ENCODE assay signal across 8 mouse cellular contexts in genomic region chr19:46356701-46357138, GRCm38 (mm10). TPM values are rescaled to one million over a fixed set of nuclear protein-coding genes. Genes with fewer than 3 reads are reported as not detected.
DNase-seq lines count a peak whose midpoint lies in the region; ATAC-seq and TF ChIP-seq lines count a peak whose summit lies in the region.

No protein-coding gene starts in this region.

- no peaks in the 10 kb centered on the region for H3K36me3 ChIP-seq in G1E (replicated peaks)
- no peaks in the 10 kb centered on the region for H3K36me3 ChIP-seq in forebrain, embryonic 16.5 days (ENCODE audit: control insufficient read depth, insufficient read depth)
- H3K36me3 ChIP-seq in lung, embryonic 14.5 days (ENCODE audit: insufficient read depth) = no peaks in the 10 kb centered on the region

- no peak for ATAC-seq in G1E (ENCODE audit: extremely low read depth, insufficient number of reproducible peaks, low FRiP score, poor library complexity, severe bottlenecking)
- peak; percentile 97 for ATAC-seq in forebrain, embryonic 16.5 days
- peak; percentile 84 for ATAC-seq in lung, embryonic 14.5 days (ENCODE audit: insufficient read depth)

- WGBS in forebrain, embryonic 16.5 days = 0% methylated on average over 29 of the region's 29 CpGs
- WGBS in lung, embryonic 14.5 days = under 1% methylated on average over 29 of the region's 29 CpGs
- under 1% methylated on average over 29 of the region's 29 CpGs for WGBS in olfactory bulb, adult 2 months

- peaks cover 17% of the 10 kb centered on the region for H3K4me1 ChIP-seq in G1E (ENCODE audit: insufficient read depth, low read depth, low read length)
- H3K4me1 ChIP-seq in forebrain, embryonic 16.5 days (replicated peaks; ENCODE audit: control insufficient read depth, insufficient read depth, low read length) = peaks cover 7% of the 10 kb centered on the region
- H3K4me1 ChIP-seq in lung, embryonic 14.5 days (ENCODE audit: insufficient read depth) = no peaks in the 10 kb centered on the region
- peaks cover 11% of the 10 kb centered on the region for H3K4me1 ChIP-seq in olfactory bulb, adult 2 months (ENCODE audit: control insufficient read depth, insufficient read depth, low read length)

- no peaks in the 10 kb centered on the region for H3K9me3 ChIP-seq in G1E (replicated peaks)
- no peaks in the 10 kb centered on the region for H3K9me3 ChIP-seq in forebrain, embryonic 16.5 days (ENCODE audit: control insufficient read depth, low read length)
- H3K9me3 ChIP-seq in lung, embryonic 14.5 days (ENCODE audit: low read depth, low read length) = no peaks in the 10 kb centered on the region

- DNase-seq in G1E (ENCODE audit: low spot score) = peak; percentile 17
- peak; percentile 94 to 97 for DNase-seq in cerebellum, adult 18-20 months
- DNase-seq in heart, postnatal 4 days = peak; percentile 86
- peak; percentile 85 to 87 for DNase-seq in layer of hippocampus, adult 8-10 months (ENCODE audit: low spot score in 2 of 2)
- DNase-seq in lung, embryonic 14.5 days = peak; percentile 85
- peak; percentile 82 to 84 for DNase-seq in thymus, adult 18-20 months

- H3K4me3 ChIP-seq in G1E (ENCODE audit: low read depth, low read length) = peak overlapping the region; percentile 46; the same call in 1 of the 2 replicates
- H3K4me3 ChIP-seq in forebrain, embryonic 16.5 days (replicated peaks; ENCODE audit: low read length) = peak overlapping the region; percentile 67
- peak overlapping the region; percentile 49 for H3K4me3 ChIP-seq in lung, embryonic 14.5 days (ENCODE audit: low read depth, low read length)
- H3K4me3 ChIP-seq in olfactory bulb, adult 2 months (ENCODE audit: insufficient read depth, low read depth, low read length) = peak overlapping the region; percentile 65

- H3K27me3 ChIP-seq in G1E (ENCODE audit: insufficient read depth, low read length) = peaks cover 56% of the 10 kb centered on the region
- 0 out of 2 replicates have a peak, but pooled peaks cover 4% of the 10 kb centered on the region for H3K27me3 ChIP-seq in forebrain, embryonic 16.5 days (replicated peaks; ENCODE audit: control insufficient read depth, insufficient read depth, low read length)
- peaks cover 14% of the 10 kb centered on the region for H3K27me3 ChIP-seq in lung, embryonic 14.5 days (ENCODE audit: insufficient read depth, low read length)

- peak overlapping the region; percentile 67 for H3K4me2 ChIP-seq in forebrain, embryonic 16.5 days (ENCODE audit: low read length)
- H3K4me2 ChIP-seq in lung, embryonic 14.5 days = peak overlapping the region; percentile 82

- peak overlapping the region; percentile 23; the same call in 1 of the 2 replicates for H3K27ac ChIP-seq in forebrain, embryonic 16.5 days (ENCODE audit: low read length)
- no peak overlapping the region for H3K27ac ChIP-seq in lung, embryonic 14.5 days (ENCODE audit: low read depth)
- no peak overlapping the region for H3K27ac ChIP-seq in olfactory bulb, adult 2 months (ENCODE audit: insufficient read depth, low read depth, low read length)

- no peak for TF ChIP-seq CTCF in G1E (IDR thresholded peaks at IDR 0.05; ENCODE audit: low read depth, low read length)
- TF ChIP-seq CTCF in lung, embryonic 14.5 days (IDR thresholded peaks at IDR 0.05; ENCODE audit: low read depth) = no peak
- TF ChIP-seq CTCF in olfactory bulb, adult 2 months (IDR thresholded peaks at IDR 0.05; ENCODE audit: insufficient read depth, low read depth, low read length) = no peak

- TF ChIP-seq POLR2A in olfactory bulb, adult 2 months (IDR thresholded peaks at IDR 0.05; ENCODE audit: insufficient read depth, low read depth, low read length) = peak; percentile 56

- H3K9ac ChIP-seq in forebrain, embryonic 16.5 days (replicated peaks; ENCODE audit: low read depth, low read length) = peak overlapping the region; percentile 72
- peak overlapping the region; percentile 56 for H3K9ac ChIP-seq in lung, embryonic 14.5 days

RNA-seq across cellular contexts. Expression of gene 2310034G01Rik, which starts 6.6 kb away (rescaled TPM):
- total RNA-seq in G1E (2014; fragmentation: Nextera tagmentation) = not detected in 2 replicates
- not detected in 2 replicates for total RNA-seq in G1E (2017)
- not detected in 2 replicates for polyA plus RNA-seq in G1E (2012)
- polyA plus RNA-seq in forebrain, embryonic 16.5 days (2015; fragmentation: Nextera tagmentation; extraction: Ambion mirVana) = 2.1 and 3.0 TPM in 2 replicates
- under 1 TPM in 1 of 2 experiments, not detected in 1; 0.18 TPM for total RNA-seq in heart, postnatal 4 days (2021)
- total RNA-seq in layer of hippocampus, adult 8-10 months (2022) = 1 to 10 TPM in 3 of 4 experiments, under 1 TPM in 1; 0.89 to 1.5 (median 1.3) TPM
- 1.1 and 1.3 TPM in 2 replicates for polyA plus RNA-seq in lung, embryonic 14.5 days (2014; fragmentation: Nextera tagmentation; extraction: Ambion mirVana)
- not detected in 2 replicates for polyA plus RNA-seq in olfactory bulb, adult 2 months (2012; ENCODE audit: insufficient read depth, insufficient read length, low replicate concordance, missing spikeins)

RNA-seq across cellular contexts. Expression of gene Mfsd13a, which starts 15.8 kb away (rescaled TPM):
- total RNA-seq in G1E (2014; fragmentation: Nextera tagmentation) = not detected in 2 replicates
- total RNA-seq in G1E (2017) = not detected in 2 replicates
- 0.08 and 0.20 TPM in 2 replicates for polyA plus RNA-seq in G1E (2012)
- polyA plus RNA-seq in forebrain, embryonic 16.5 days (2015; fragmentation: Nextera tagmentation; extraction: Ambion mirVana) = 12.2 and 12.3 TPM in 2 replicates
- total RNA-seq in heart, postnatal 4 days (2021) = 1 to 10 TPM; 3.1 to 4.2 TPM
- 10 to 100 TPM; 28.3 to 30.7 (median 30.3) TPM for total RNA-seq in layer of hippocampus, adult 8-10 months (2022)
- 9.9 and 11.6 TPM in 2 replicates for polyA plus RNA-seq in lung, embryonic 14.5 days (2014; fragmentation: Nextera tagmentation; extraction: Ambion mirVana)
- polyA plus RNA-seq in olfactory bulb, adult 2 months (2012; ENCODE audit: insufficient read depth, insufficient read length, low replicate concordance, missing spikeins) = not detected in 2 replicates

RNA-seq across cellular contexts. Expression of gene Cuedc2, which starts 18.2 kb away (rescaled TPM):
- total RNA-seq in G1E (2014; fragmentation: Nextera tagmentation) (39.2 and 73.6 TPM in 2 replicates), G1E (2017) (142 and 148 TPM in 2 replicates)
- polyA plus RNA-seq in G1E (2012) = 124 and 147 TPM in 2 replicates
- polyA plus RNA-seq in forebrain, embryonic 16.5 days (2015; fragmentation: Nextera tagmentation; extraction: Ambion mirVana) = 375 and 392 TPM in 2 replicates
- 100 to 1,000 TPM in 1 of 2 experiments, 10 to 100 TPM in 1; 98.8 to 108 TPM for total RNA-seq in heart, postnatal 4 days (2021)
- total RNA-seq in layer of hippocampus, adult 8-10 months (2022) = 100 to 1,000 TPM; 158 to 175 (median 166) TPM
- polyA plus RNA-seq in lung, embryonic 14.5 days (2014; fragmentation: Nextera tagmentation; extraction: Ambion mirVana) = 132 and 145 TPM in 2 replicates
- polyA plus RNA-seq in olfactory bulb, adult 2 months (2012; ENCODE audit: insufficient read depth, insufficient read length, low replicate concordance, missing spikeins) = not detected in 2 replicates

RNA-seq across cellular contexts. Expression of gene Fbxl15, which starts 28.7 kb away (rescaled TPM):
- total RNA-seq in G1E (2014; fragmentation: Nextera tagmentation) = 2.0 and 2.2 TPM in 2 replicates
- total RNA-seq in G1E (2017) = 2.5 and 3.8 TPM in 2 replicates
- polyA plus RNA-seq in G1E (2012) = 15.2 and 16.5 TPM in 2 replicates
- polyA plus RNA-seq in forebrain, embryonic 16.5 days (2015; fragmentation: Nextera tagmentation; extraction: Ambion mirVana) = 40.1 and 44.2 TPM in 2 replicates
- total RNA-seq in heart, postnatal 4 days (2021) = 1 to 10 TPM; 5.5 to 7.2 TPM
- total RNA-seq in layer of hippocampus, adult 8-10 months (2022) = 10 to 100 TPM; 22.9 to 29.3 (median 25.8) TPM
- polyA plus RNA-seq in lung, embryonic 14.5 days (2014; fragmentation: Nextera tagmentation; extraction: Ambion mirVana) = 12.6 and 13.1 TPM in 2 replicates
- not detected in 2 replicates for polyA plus RNA-seq in olfactory bulb, adult 2 months (2012; ENCODE audit: insufficient read depth, insufficient read length, low replicate concordance, missing spikeins)

RNA-seq across cellular contexts. Expression of gene Psd, which starts 29.8 kb away (rescaled TPM):
- 1.6 TPM in 1 of 2 replicates, not detected in the other for total RNA-seq in G1E (2014; fragmentation: Nextera tagmentation)
- 0.23 and 1.1 TPM in 2 replicates for total RNA-seq in G1E (2017)
- polyA plus RNA-seq in G1E (2012) = 0.41 and 0.74 TPM in 2 replicates
- 74.1 and 89.8 TPM in 2 replicates for polyA plus RNA-seq in forebrain, embryonic 16.5 days (2015; fragmentation: Nextera tagmentation; extraction: Ambion mirVana)
- total RNA-seq in heart, postnatal 4 days (2021) = 1 to 10 TPM; 1.7 to 2.1 TPM
- total RNA-seq in layer of hippocampus, adult 8-10 months (2022) = 100 to 1,000 TPM; 602 to 631 (median 613) TPM
- polyA plus RNA-seq in lung, embryonic 14.5 days (2014; fragmentation: Nextera tagmentation; extraction: Ambion mirVana) = 9.9 and 10.5 TPM in 2 replicates
- not detected in 2 replicates for polyA plus RNA-seq in olfactory bulb, adult 2 months (2012; ENCODE audit: insufficient read depth, insufficient read length, low replicate concordance, missing spikeins)

Comparison
In these comparisons a context has a peak if more than half of its experiments do, and no peak if none do; other contexts are left out.
1. DNase-seq: peak in every context shown above with its lines; median percentile 96 in cerebellum, adult 18-20 months; 86 in heart, postnatal 4 days; 86 in layer of hippocampus, adult 8-10 months; 85 in lung, embryonic 14.5 days; 83 in thymus, adult 18-20 months; 17 in G1E.
2. RNA of gene Cuedc2, which starts 18.2 kb away (polyA plus RNA-seq): 375 to 392 TPM in forebrain, embryonic 16.5 days, 124 to 147 TPM in G1E and 132 to 145 TPM in lung, embryonic 14.5 days; not detected in olfactory bulb, adult 2 months; every median in the first group is over 100 times any median in the second.
3. Peak in every context shown above with its lines, with median percentiles within 50 percentile points of each other: H3K4me3 ChIP-seq.